Mouse (Mus musculus) embryo, embryonic 10 days (tissue): ENCODE results near the gene Ptprc.

ENCODE experiments used
- DNase-seq: peaks from one replicate; pipeline ENCODE4 v3.0.0-alpha.2; 2015; ENCODE audit warnings: low spot score

Gene Ptprc

DNA sequence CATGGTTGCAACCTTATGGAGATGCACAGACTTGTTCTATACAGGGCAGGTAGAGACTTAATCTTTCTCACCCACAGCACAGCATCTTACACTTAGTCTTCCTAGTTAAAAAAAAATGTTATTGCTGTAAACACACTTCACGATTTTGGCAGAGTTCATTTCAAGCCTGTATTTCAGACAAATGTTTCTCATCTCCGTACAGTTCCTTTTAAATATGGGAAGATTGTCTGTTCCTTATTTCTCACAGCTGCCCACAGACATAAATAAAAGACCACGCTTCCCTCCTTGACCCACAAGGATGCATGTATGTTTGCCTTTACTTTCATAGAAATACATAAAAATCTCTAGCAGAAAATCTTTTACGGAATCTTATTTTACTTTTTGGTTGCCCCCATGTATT lies 22.4 kb downstream of the Ptprc start:
- no peak for DNase-seq

DNA sequence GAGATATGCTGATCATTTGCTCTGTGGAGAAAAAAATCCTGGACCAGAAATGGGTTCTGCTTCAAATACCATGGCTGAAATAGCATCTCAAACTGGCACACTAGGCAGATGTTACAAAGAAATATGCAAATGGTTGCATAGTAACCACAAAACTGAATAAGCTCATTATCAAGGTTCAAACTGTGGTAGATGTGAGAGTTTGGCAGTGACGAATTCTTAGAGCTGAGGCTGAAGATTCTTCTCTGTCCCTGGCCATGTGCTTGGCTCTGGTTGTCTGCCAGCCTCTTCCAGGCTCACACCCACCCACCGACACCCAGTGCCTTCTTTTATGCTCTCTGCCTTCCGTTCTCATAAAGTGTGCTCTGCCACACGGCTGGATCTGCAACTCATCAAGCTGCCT lies 26.7 kb downstream of the Ptprc start:
- DNase-seq = no peak

- no peak for DNase-seq
These were observed 29.9 kb downstream of the Ptprc start for GRCm38 (mm10) chr1:138145571-138145970.

GRCm38 (mm10) chr1:138145148-138145547 lies 30.4 kb downstream of the Ptprc start:
- no peak for DNase-seq

GRCm38 (mm10) chr1:138144365-138144764 lies 31.1 kb downstream of the Ptprc start:
- DNase-seq = no peak

GRCm38 (mm10) chr1:138140769-138141168 lies 34.7 kb downstream of the Ptprc start:
- no peak for DNase-seq

- no peak for DNase-seq
These were observed 37.8 kb downstream of the Ptprc start for GRCm38 (mm10) chr1:138137696-138138095.

DNA sequence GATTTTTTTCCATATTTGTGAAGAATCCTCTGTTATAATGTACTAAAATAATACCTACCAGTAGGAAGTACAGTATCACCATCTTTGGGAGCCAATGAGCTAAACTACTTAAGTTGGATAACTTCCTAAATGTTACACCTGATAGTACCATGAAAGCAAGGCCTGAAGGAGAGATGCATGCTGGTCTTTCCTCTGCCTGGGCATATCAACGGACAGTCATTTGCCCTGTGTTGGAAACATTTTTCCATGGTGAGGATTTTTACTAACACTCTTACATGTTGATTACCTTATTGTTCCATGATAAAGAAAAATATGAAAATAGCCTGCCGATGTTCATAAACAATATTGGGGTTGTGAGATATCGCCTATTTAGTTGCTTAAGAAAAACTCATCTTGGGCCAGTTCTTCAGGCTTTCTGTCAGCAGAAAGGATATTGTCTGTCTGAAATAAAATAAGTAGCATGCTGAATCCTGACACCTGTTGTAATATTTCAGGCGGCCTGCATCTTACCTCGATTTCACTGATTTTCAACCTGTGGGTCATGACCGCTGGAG lies 38.4 kb downstream of the Ptprc start:
- DNase-seq = no peak

GRCm38 (mm10) chr1:138136373-138136779 lies 39.1 kb downstream of the Ptprc start:
- peak; percentile 67 for DNase-seq

DNA sequence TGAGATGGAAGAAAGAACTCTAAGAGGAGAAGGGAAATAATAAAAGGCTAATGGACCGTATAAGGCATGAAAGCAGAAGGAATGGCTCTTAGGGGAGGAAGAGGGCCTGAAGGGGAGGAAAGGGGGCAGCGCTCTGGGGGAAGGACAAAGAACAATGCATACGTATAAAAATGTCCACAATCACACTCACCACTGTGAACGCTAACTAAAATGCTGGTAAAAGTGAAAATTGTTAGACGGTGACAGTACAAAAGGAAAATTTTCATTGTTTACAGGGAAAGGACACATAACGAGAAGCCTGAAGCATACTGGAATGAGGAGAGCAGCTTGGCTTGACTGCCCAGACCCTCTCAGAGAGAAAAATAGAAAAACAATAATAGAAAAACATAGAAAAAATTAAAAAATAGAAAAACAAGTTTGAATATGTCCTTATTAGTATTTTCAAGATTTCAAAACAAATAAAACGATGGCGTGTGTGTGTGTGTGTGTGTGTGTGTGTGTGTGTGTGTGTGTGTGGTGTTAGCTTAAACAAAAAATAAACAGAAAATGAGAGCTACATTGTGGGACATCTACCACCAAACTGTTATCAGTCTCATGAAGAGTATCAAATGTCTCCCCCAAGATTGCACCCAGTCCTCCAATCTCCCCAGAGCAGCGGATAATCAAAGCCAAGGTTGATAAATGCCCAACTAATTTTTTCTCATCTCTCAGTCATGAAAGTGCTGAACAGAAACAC lies 39.7 kb downstream of the Ptprc start:
- DNase-seq = no peak

DNA sequence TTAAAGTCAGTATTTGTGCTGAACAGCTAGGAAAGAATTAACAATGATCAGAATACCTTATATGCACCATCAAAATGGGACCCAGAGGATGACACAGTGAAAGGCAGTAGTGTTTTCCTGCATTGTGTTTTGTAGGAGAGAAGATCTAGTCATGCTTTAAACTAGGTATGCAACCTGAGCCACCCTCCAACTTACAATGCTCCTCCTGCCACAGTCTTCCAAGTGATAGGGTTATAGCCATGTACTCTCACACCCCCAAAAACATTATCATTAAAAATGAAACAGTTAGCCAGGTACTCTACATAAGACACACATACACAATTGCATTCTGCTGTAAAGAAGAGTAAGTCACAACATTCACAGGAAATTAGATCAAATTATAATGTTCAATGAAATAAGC lies 40.4 kb downstream of the Ptprc start:
- DNase-seq = no peak

DNA sequence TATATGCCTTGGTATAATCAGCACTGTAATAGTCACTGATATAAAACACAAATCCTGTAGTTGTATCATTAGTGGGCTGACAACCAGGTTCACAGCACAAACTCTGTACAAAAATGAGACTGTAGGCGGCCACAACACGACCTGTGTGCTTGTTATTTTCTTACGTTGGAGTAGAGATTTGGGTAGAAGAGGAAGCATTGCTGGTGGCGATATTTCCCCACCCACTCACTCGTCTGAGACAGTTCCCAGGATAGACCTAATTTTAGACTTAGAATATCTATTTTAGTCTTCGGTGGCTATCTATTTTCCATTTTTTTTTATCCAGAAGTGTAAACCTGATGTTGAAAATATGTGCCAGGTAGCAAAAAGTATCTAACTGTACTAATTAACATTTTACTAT lies 41.2 kb downstream of the Ptprc start:
- no peak for DNase-seq

GRCm38 (mm10) chr1:138131739-138132138 lies 43.8 kb downstream of the Ptprc start:
- DNase-seq = no peak

DNA sequence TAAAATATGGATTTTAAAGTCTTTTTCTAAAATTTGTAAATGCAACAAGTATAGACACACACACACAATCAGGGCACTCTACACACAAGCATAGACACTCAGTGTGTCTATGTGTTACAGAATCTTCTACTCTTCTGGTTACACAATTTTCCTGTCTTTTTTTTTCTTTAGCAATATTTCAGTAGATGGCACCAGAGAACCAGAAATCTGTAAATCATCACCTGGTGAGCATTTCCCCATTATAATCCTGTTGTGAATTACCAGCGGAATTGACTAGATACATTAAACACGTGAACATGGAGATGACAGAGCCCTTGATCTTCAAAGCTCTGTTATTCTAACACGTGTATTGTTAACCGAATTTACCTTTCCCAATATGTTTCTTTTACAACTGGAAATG lies 45.4 kb downstream of the Ptprc start:
- DNase-seq = no peak

DNA sequence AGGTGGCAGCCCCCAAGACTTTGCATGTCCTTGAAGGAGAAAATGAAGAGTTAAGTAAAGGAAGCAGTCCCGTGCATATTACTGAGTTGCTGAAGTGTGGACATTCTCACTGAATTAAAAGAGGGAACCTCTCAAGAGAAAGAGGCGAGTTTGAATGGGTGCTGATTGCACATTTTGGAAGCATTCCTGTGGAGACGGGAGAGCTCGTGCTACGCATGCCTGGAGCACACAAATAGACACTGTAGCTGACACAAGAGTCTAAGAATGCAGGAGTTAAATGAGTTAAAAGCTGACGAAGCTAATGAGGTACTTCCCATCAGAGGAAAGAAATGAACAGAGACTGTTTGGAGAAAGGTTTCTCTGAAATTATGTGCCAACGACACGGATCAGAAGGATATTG lies 48.7 kb downstream of the Ptprc start:
- no peak for DNase-seq

DNA sequence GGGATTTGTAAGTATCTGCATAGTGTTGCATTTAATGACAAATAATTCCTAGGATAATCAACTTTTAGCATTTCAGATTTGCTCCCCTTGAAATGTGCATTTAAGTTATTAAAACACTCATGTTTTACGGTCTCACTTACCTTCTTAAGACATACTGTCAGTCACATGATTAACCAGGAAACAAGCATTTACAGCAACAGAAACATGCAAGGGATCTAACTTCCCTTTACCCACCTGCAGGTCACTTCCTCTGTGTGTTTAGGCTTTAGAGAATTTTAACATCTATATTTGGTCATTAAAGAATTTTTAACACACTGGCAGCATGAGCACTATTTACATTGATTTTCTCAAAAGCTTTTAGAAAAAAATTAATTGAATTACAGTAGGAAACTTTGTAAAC lies 50.2 kb downstream of the Ptprc start:
- no peak for DNase-seq

GRCm38 (mm10) chr1:138123866-138124265 lies 51.6 kb downstream of the Ptprc start:
- peak; percentile 52 for DNase-seq

DNA sequence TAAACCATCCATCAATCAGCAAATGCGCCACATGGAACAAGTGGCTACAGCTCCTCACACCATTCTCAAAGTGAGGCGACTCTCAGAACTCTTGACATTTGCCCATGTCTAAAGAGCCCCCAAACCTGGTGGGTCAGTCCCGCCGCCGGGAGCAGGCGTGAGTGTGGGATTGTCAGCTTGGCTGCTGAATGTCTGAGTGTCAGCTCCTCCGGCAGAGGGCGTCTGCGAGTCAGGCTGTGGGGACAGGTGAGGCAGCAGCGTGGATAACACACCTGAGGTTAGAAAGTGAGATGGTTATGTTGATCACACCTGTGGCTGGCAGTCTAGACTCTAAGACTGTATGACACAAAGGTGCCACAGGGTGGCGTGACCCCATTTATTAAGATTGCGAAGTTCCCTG lies 55.6 kb downstream of the Ptprc start:
- DNase-seq = no peak

DNA sequence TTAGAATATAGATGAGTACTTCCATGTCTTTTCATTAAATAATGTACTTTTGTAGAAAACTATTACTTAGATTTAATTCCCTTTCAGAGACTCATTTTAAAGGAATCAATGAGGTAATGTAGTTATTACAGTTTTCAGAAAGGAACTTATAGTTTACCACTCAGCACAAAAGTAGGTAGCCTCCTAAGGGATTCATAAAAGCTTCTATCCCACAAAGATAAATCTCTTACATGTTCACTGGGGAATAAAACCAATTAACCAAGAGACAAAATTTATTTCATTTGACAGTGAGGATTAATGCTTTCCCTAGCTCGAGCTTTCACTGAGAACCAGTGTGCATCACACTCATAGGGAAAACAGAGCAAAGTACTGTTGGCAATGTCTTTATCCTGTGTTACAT lies 82.3 kb downstream of the Ptprc start:
- DNase-seq = no peak

GRCm38 (mm10) chr1:138085810-138086209 lies 89.7 kb downstream of the Ptprc start:
- peak; percentile 74 for DNase-seq

- DNase-seq = no peak
These were observed 91.8 kb downstream of the Ptprc start for GRCm38 (mm10) chr1:138083707-138084106.

GRCm38 (mm10) chr1:138080308-138080707 lies 95.2 kb downstream of the Ptprc start:
- no peak for DNase-seq

GRCm38 (mm10) chr1:138044196-138044945 lies 131.1 kb downstream of the Ptprc start:
- peak; percentile 92 for DNase-seq
